Mouse (Mus musculus) left cerebral cortex, postnatal 14 days (tissue): ENCODE measurements around the gene Shb. TPM values are rescaled to one million over a fixed set of nuclear protein-coding genes. Genes with fewer than 3 reads are reported as not detected.
"Not testable (repeated sequence)": the region's sequence is repeated elsewhere in the genome, so short reads cannot be mapped to it uniquely, and the experiment has no call there.

ENCODE experiments used
- DNase-seq, 2 experiments: peaks; one replicate each; pipeline ENCODE4 v3.0.0; 2021 to 2022; ENCODE audit warnings: low spot score in 2 of 2, mixed read lengths in 1 of 2
- intact Hi-C: fragments of 180-260 bp; cut with DNase I; formaldehyde crosslinking; loops from one replicate; pipeline ENCODE4 v1.15.1; 2025
- microRNA-seq, 2 experiments: library from miRNA; unstranded; fragments of <30 nt; microRNA quantifications; one replicate each; pipeline ENCODE4 v1.2.0; 2022
- total RNA-seq, 2 experiments: library from RNA; stranded (reverse); gene quantifications; 2 replicates each; pipeline ENCODE4 v1.2.3; 2021

Shb gene
- total RNA-seq, 2 experiments from 2014 or later: 12.1 to 15.0 TPM

GRCm38 (mm10) chr4:45387296-45387695, 145.0 kb downstream of the Shb start:
- DNase-seq, intact Hi-C loops: not testable (repeated sequence)

- intact Hi-C loops, DNase-seq: not testable (repeated sequence)
These were observed 150.1 kb downstream of the Shb start for GRCm38 (mm10) chr4:45382133-45382532.

GRCm38 (mm10) chr4:45380903-45381580, 151.2 kb downstream of the Shb start:
- intact Hi-C loops, DNase-seq: not testable (repeated sequence)

GRCm38 (mm10) chr4:45376573-45376972, 155.7 kb downstream of the Shb start:
- no peak for DNase-seq
- intact Hi-C loops: no loop called here

GRCm38 (mm10) chr4:45374879-45375278, 157.4 kb downstream of the Shb start:
- intact Hi-C loops: no loop called here
- no peak for DNase-seq

Small RNAs within 50 kb of the gene (microRNA-seq; reads per million reads assigned to microRNA genes)
- gene Gm22518 (0 reads per million in 2 experiments), gene Gm25692 (0 reads per million in 2 experiments)

Other genes starting within 250 kb of the Shb start
- 10 to 100 TPM; 11.4 to 16.9 TPM for gene Trmt10b, start 235.3 kb downstream of the Shb start, total RNA-seq
- 10 to 100 TPM; 20.9 TPM for gene Dcaf10, start 190.4 kb downstream of the Shb start, total RNA-seq
- 10 to 100 TPM in 1 of 2 experiments, 1 to 10 TPM in 1; 9.8 to 11.4 TPM for gene Exosc3, start 189.7 kb downstream of the Shb start, total RNA-seq
- gene Slc25a51, start 123.7 kb downstream of the Shb start, total RNA-seq: 100 to 1,000 TPM; 110 to 111 TPM